Mouse (Mus musculus): ENCODE measurements around the gene Ccl3. TPM values are rescaled to one million over a fixed set of nuclear protein-coding genes. Genes with fewer than 3 reads are reported as not detected.

The Ccl3 gene
- 6.2 and 7.1 TPM in 2 replicates for polyA plus RNA-seq (2012; rRNA removed)

GRCm38 (mm10) chr11:83649305-83649841 lies at the start of gene Ccl3:
Gene Ccl3, minus strand, starts transcription at chr11:83649355.

GRCm38 (mm10) chr11:83662204-83662603 lies 13.0 kb upstream of the Ccl3 start, which contains the start of gene Ccl4:
Gene Ccl4, plus strand, starts transcription at chr11:83662584.

GRCm38 (mm10) chr11:83645521-83645920 lies 3.6 kb downstream of the Ccl3 start, which contains the start of gene Rpl9-ps1:
Gene Rpl9-ps1, minus strand, starts transcription at chr11:83645621.

Other genes with a start within 250 kb of the Ccl3 start
- gene Rasl10b, start 240.2 kb downstream of the Ccl3 start, polyA plus RNA-seq (2012; rRNA removed), result 43.2 and 47.1 TPM in 2 replicates
- 0.29 and 0.37 TPM in 2 replicates for gene Gas2l2, start 219.9 kb downstream of the Ccl3 start, polyA plus RNA-seq (2012; rRNA removed)
- gene 1700020L24Rik, start 211.7 kb downstream of the Ccl3 start, polyA plus RNA-seq (2012; rRNA removed), result 0.41 and 0.44 TPM in 2 replicates
- 5.2 and 5.4 TPM in 2 replicates for gene Mmp28, start 186.3 kb downstream of the Ccl3 start, polyA plus RNA-seq (2012; rRNA removed)
- gene Taf15, start 176.3 kb downstream of the Ccl3 start, polyA plus RNA-seq (2012; rRNA removed), result 109 and 120 TPM in 2 replicates
- not detected in 2 replicates for gene Heatr9, start 127.2 kb downstream of the Ccl3 start, polyA plus RNA-seq (2012; rRNA removed)
- 0.65 and 2.0 TPM in 2 replicates for gene Ccl5, start 118.8 kb downstream of the Ccl3 start, polyA plus RNA-seq (2012; rRNA removed)
- gene Ccl9, start 70.7 kb downstream of the Ccl3 start, polyA plus RNA-seq (2012; rRNA removed), result 2.4 and 4.1 TPM in 2 replicates
- 1.4 and 2.4 TPM in 2 replicates for gene Ccl6, start 56.3 kb downstream of the Ccl3 start, polyA plus RNA-seq (2012; rRNA removed)
- not detected in 2 replicates for gene Rpl9-ps1, start 3.7 kb downstream of the Ccl3 start, polyA plus RNA-seq (2012; rRNA removed)
- gene Ccl4, start 13.2 kb upstream of the Ccl3 start, polyA plus RNA-seq (2012; rRNA removed), result 4.9 and 7.8 TPM in 2 replicates
- 0.44 and 0.90 TPM in 2 replicates for gene Wfdc17, start 54.6 kb upstream of the Ccl3 start, polyA plus RNA-seq (2012; rRNA removed)
- 0.35 TPM in 1 of 2 replicates, not detected in the other for gene Wfdc18, start 59.7 kb upstream of the Ccl3 start, polyA plus RNA-seq (2012; rRNA removed)
- gene Wfdc21, start 97.6 kb upstream of the Ccl3 start, polyA plus RNA-seq (2012; rRNA removed), result 0.17 and 0.24 TPM in 2 replicates
- gene Heatr6, start 104.3 kb upstream of the Ccl3 start, polyA plus RNA-seq (2012; rRNA removed), result 31.5 and 36.8 TPM in 2 replicates
- 0.08 and 0.14 TPM in 2 replicates for gene Hnf1b, start 200.7 kb upstream of the Ccl3 start, polyA plus RNA-seq (2012; rRNA removed)